Mouse (Mus musculus): ENCODE data around the gene Ptgdr2. TPM values are rescaled to one million over a fixed set of nuclear protein-coding genes. Genes with fewer than 3 reads are reported as not detected.

The Ptgdr2 gene
- polyA plus RNA-seq, 1 experiment from 2014 or later: not detected

GRCm38 (mm10) chr19:10983146-10983545, 46.2 kb downstream of the Ptgdr2 start:
- ATAC-seq (replicated peaks; ENCODE audit: insufficient number of reproducible peaks, low FRiP score, low TSS enrichment, low read depth) (no peak), DNase-seq (ENCODE audit: low spot score) (peak; percentile 28)
- no peak overlapping the region for H3K4me2 ChIP-seq (ENCODE audit: low read depth, low read length)
- H3K27me3 ChIP-seq (ENCODE audit: control insufficient read depth, insufficient read depth, low read length): no peaks in the 10 kb centered on the region
- no peak overlapping the region for H3K27ac ChIP-seq (replicated peaks; ENCODE audit: low read depth, low read length)
- H3K4me1 ChIP-seq (ENCODE audit: control insufficient read depth, insufficient read depth, low read length): no peaks in the 10 kb centered on the region
- H3K36me3 ChIP-seq (replicated peaks; ENCODE audit: control insufficient read depth, insufficient read depth, low read depth, low read length): no peaks in the 10 kb centered on the region
- H3K4me3 ChIP-seq (ENCODE audit: low read depth, low read length): no peak overlapping the region
- no peak overlapping the region for H3K9ac ChIP-seq (replicated peaks; ENCODE audit: low read length)
- H3K9me3 ChIP-seq (replicated peaks; ENCODE audit: control insufficient read depth, low read length): no peaks in the 10 kb centered on the region
- WGBS: 27% methylated on average over 14 of the region's 14 CpGs

- Histone ChIP-seq H3K4me1 (ENCODE audit: control insufficient read depth, insufficient read depth, low read length) (no peaks in the 10 kb centered on the region), H3K9ac (replicated peaks; ENCODE audit: low read length) (no peak overlapping the region), H3K4me2 (ENCODE audit: low read depth, low read length) (no peak overlapping the region), H3K27ac (replicated peaks; ENCODE audit: low read depth, low read length) (no peak overlapping the region), H3K36me3 (replicated peaks; ENCODE audit: control insufficient read depth, insufficient read depth, low read depth, low read length) (no peaks in the 10 kb centered on the region), H3K4me3 (ENCODE audit: low read depth, low read length) (no peak overlapping the region), H3K9me3 (replicated peaks; ENCODE audit: control insufficient read depth, low read length) (no peaks in the 10 kb centered on the region), H3K27me3 (ENCODE audit: control insufficient read depth, insufficient read depth, low read length) (no peaks in the 10 kb centered on the region)
- ATAC-seq (replicated peaks; ENCODE audit: insufficient number of reproducible peaks, low FRiP score, low TSS enrichment, low read depth) (no peak), DNase-seq (ENCODE audit: low spot score) (no peak)
- 77% methylated on average over 13 of the region's 13 CpGs for WGBS
These were observed 47.6 kb downstream of the Ptgdr2 start for GRCm38 (mm10) chr19:10984551-10984950.

- ATAC-seq (replicated peaks; ENCODE audit: insufficient number of reproducible peaks, low FRiP score, low TSS enrichment, low read depth): no peak
- Histone ChIP-seq H3K36me3 (replicated peaks; ENCODE audit: control insufficient read depth, insufficient read depth, low read depth, low read length) (no peaks in the 10 kb centered on the region), H3K9me3 (replicated peaks; ENCODE audit: control insufficient read depth, low read length) (no peaks in the 10 kb centered on the region), H3K9ac (replicated peaks; ENCODE audit: low read length) (no peak overlapping the region), H3K4me1 (ENCODE audit: control insufficient read depth, insufficient read depth, low read length) (no peaks in the 10 kb centered on the region), H3K4me2 (ENCODE audit: low read depth, low read length) (no peak overlapping the region), H3K27ac (replicated peaks; ENCODE audit: low read depth, low read length) (no peak overlapping the region), H3K4me3 (ENCODE audit: low read depth, low read length) (no peak overlapping the region), H3K27me3 (ENCODE audit: control insufficient read depth, insufficient read depth, low read length) (no peaks in the 10 kb centered on the region)
- 88% methylated on average over 4 of the region's 4 CpGs for WGBS
- DNase-seq (ENCODE audit: low spot score): no peak
These were observed 48.9 kb downstream of the Ptgdr2 start for GRCm38 (mm10) chr19:10985889-10986288.

GRCm38 (mm10) chr19:10988563-10988962, 51.6 kb downstream of the Ptgdr2 start:
- no peak overlapping the region for H3K4me2 ChIP-seq (ENCODE audit: low read depth, low read length)
- H3K4me1 ChIP-seq (ENCODE audit: control insufficient read depth, insufficient read depth, low read length): no peaks in the 10 kb centered on the region
- no peaks in the 10 kb centered on the region; the same call in 1 of the 2 replicates for H3K27me3 ChIP-seq (ENCODE audit: control insufficient read depth, insufficient read depth, low read length)
- H3K9ac ChIP-seq (replicated peaks; ENCODE audit: low read length): no peak overlapping the region
- 86% methylated on average over 1 of the region's 1 CpGs for WGBS
- no peaks in the 10 kb centered on the region for H3K9me3 ChIP-seq (replicated peaks; ENCODE audit: control insufficient read depth, low read length)
- ATAC-seq (replicated peaks; ENCODE audit: insufficient number of reproducible peaks, low FRiP score, low TSS enrichment, low read depth) (no peak), DNase-seq (ENCODE audit: low spot score) (no peak)
- H3K4me3 ChIP-seq (ENCODE audit: low read depth, low read length): no peak overlapping the region
- H3K27ac ChIP-seq (replicated peaks; ENCODE audit: low read depth, low read length): no peak overlapping the region
- no peaks in the 10 kb centered on the region for H3K36me3 ChIP-seq (replicated peaks; ENCODE audit: control insufficient read depth, insufficient read depth, low read depth, low read length)

GRCm38 (mm10) chr19:10990751-10991150, 53.8 kb downstream of the Ptgdr2 start:
- Histone ChIP-seq H3K27me3 (ENCODE audit: control insufficient read depth, insufficient read depth, low read length) (no peaks in the 10 kb centered on the region; the same call in 1 of the 2 replicates), H3K4me2 (ENCODE audit: low read depth, low read length) (no peak overlapping the region), H3K4me1 (ENCODE audit: control insufficient read depth, insufficient read depth, low read length) (no peaks in the 10 kb centered on the region), H3K9ac (replicated peaks; ENCODE audit: low read length) (no peak overlapping the region), H3K36me3 (replicated peaks; ENCODE audit: control insufficient read depth, insufficient read depth, low read depth, low read length) (no peaks in the 10 kb centered on the region), H3K4me3 (ENCODE audit: low read depth, low read length) (no peak overlapping the region), H3K9me3 (replicated peaks; ENCODE audit: control insufficient read depth, low read length) (no peaks in the 10 kb centered on the region), H3K27ac (replicated peaks; ENCODE audit: low read depth, low read length) (no peak overlapping the region)
- ATAC-seq (replicated peaks; ENCODE audit: insufficient number of reproducible peaks, low FRiP score, low TSS enrichment, low read depth): no peak
- WGBS: 56% methylated on average over 1 of the region's 1 CpGs
- DNase-seq (ENCODE audit: low spot score): no peak

GRCm38 (mm10) chr19:10991911-10992310, 55.0 kb downstream of the Ptgdr2 start:
- Histone ChIP-seq H3K27me3 (ENCODE audit: control insufficient read depth, insufficient read depth, low read length) (no peaks in the 10 kb centered on the region; the same call in 1 of the 2 replicates), H3K27ac (replicated peaks; ENCODE audit: low read depth, low read length) (no peak overlapping the region)

More at GRCm38 (mm10) chr19:10991911-10992310, 55.0 kb downstream of the Ptgdr2 start:
- no peak overlapping the region for H3K4me2 ChIP-seq (ENCODE audit: low read depth, low read length)
- no peaks in the 10 kb centered on the region for H3K36me3 ChIP-seq (replicated peaks; ENCODE audit: control insufficient read depth, insufficient read depth, low read depth, low read length)
- H3K9me3 ChIP-seq (replicated peaks; ENCODE audit: control insufficient read depth, low read length): no peaks in the 10 kb centered on the region
- no peak overlapping the region for H3K9ac ChIP-seq (replicated peaks; ENCODE audit: low read length)
- no peak for ATAC-seq (replicated peaks; ENCODE audit: insufficient number of reproducible peaks, low FRiP score, low TSS enrichment, low read depth)
- H3K4me3 ChIP-seq (ENCODE audit: low read depth, low read length): no peak overlapping the region
- no peak for DNase-seq (ENCODE audit: low spot score)
- H3K4me1 ChIP-seq (ENCODE audit: control insufficient read depth, insufficient read depth, low read length): no peaks in the 10 kb centered on the region

Other genes starting within 250 kb of the Ptgdr2 start
- gene Vps37c, start 248.4 kb upstream of the Ptgdr2 start, polyA plus RNA-seq (2014; fragmentation: Nextera tagmentation; extraction: Ambion mirVana): 26.2 and 31.8 TPM in 2 replicates
- 0.15 TPM in 1 of 2 replicates, not detected in the other for gene Cd5, start 198.2 kb upstream of the Ptgdr2 start, polyA plus RNA-seq (2014; fragmentation: Nextera tagmentation; extraction: Ambion mirVana)
- not detected in 2 replicates for gene Cd6, start 107.1 kb upstream of the Ptgdr2 start, polyA plus RNA-seq (2014; fragmentation: Nextera tagmentation; extraction: Ambion mirVana)
- gene Slc15a3, start 97.4 kb upstream of the Ptgdr2 start, polyA plus RNA-seq (2014; fragmentation: Nextera tagmentation; extraction: Ambion mirVana): 0.24 and 0.67 TPM in 2 replicates
- gene Tmem132a, start 67.2 kb upstream of the Ptgdr2 start, polyA plus RNA-seq (2014; fragmentation: Nextera tagmentation; extraction: Ambion mirVana): 51.5 and 60.8 TPM in 2 replicates
- gene Tmem109, start 55.2 kb upstream of the Ptgdr2 start, polyA plus RNA-seq (2014; fragmentation: Nextera tagmentation; extraction: Ambion mirVana): 64.9 and 67.5 TPM in 2 replicates
- gene Prpf19, start 41.9 kb upstream of the Ptgdr2 start, polyA plus RNA-seq (2014; fragmentation: Nextera tagmentation; extraction: Ambion mirVana): 46.7 and 48.4 TPM in 2 replicates
- gene Zp1, start 16.5 kb upstream of the Ptgdr2 start, polyA plus RNA-seq (2014; fragmentation: Nextera tagmentation; extraction: Ambion mirVana): not detected in 2 replicates
- 24.0 and 25.1 TPM in 2 replicates for gene Ccdc86, start 12.1 kb downstream of the Ptgdr2 start, polyA plus RNA-seq (2014; fragmentation: Nextera tagmentation; extraction: Ambion mirVana)
- gene Ms4a10, start 37.5 kb downstream of the Ptgdr2 start, polyA plus RNA-seq (2014; fragmentation: Nextera tagmentation; extraction: Ambion mirVana): not detected in 2 replicates
- not detected in 2 replicates for gene Ms4a15, start 56.1 kb downstream of the Ptgdr2 start, polyA plus RNA-seq (2014; fragmentation: Nextera tagmentation; extraction: Ambion mirVana)
- not detected in 2 replicates for gene Ms4a18, start 80.9 kb downstream of the Ptgdr2 start, polyA plus RNA-seq (2014; fragmentation: Nextera tagmentation; extraction: Ambion mirVana)
- not detected in 2 replicates for gene Ms4a8a, start 143.9 kb downstream of the Ptgdr2 start, polyA plus RNA-seq (2014; fragmentation: Nextera tagmentation; extraction: Ambion mirVana)
- not detected in 2 replicates for gene 1700017D01Rik, start 193.7 kb downstream of the Ptgdr2 start, polyA plus RNA-seq (2014; fragmentation: Nextera tagmentation; extraction: Ambion mirVana)
- not detected in 2 replicates for gene 1700025F22Rik, start 228.2 kb downstream of the Ptgdr2 start, polyA plus RNA-seq (2014; fragmentation: Nextera tagmentation; extraction: Ambion mirVana)